Mouse (Mus musculus) intestine, embryonic 14.5 days (tissue): Measurements from ENCODE around the gene Cplx3. TPM values are rescaled to one million over a fixed set of nuclear protein-coding genes. Genes with fewer than 3 reads are reported as not detected.

ENCODE experiments used
- ATAC-seq: fragments of 200-750 bp; cut with Nextera tagmentation; replicated peaks from 2 replicates; pipeline ENCODE4 v1.8.0; 2017; ENCODE audit warnings: low read depth, moderate number of reproducible peaks, moderate TSS enrichment, moderate library complexity; ENCODE audit not compliant: low FRiP score, low TSS enrichment
- DNase-seq: peaks from one replicate; pipeline ENCODE4 v3.0.0-alpha.2; 2018; ENCODE audit warnings: low spot score
- H3K27ac ChIP-seq: fragments of 300-500 bp; sonication (generic); 2 replicates; pipeline ENCODE4 v1.5.1; 2014; ENCODE audit warnings: low read depth, mild to moderate bottlenecking, control low read depth
- H3K27me3 ChIP-seq: fragments of 300-500 bp; sonication (generic); replicated peaks from 2 replicates; pipeline ENCODE4 v1.6.1; 2014; ENCODE audit warnings: low read length, control low read depth; ENCODE audit not compliant: control insufficient read depth, insufficient read depth
- H3K36me3 ChIP-seq: fragments of 300-500 bp; sonication (generic); 2 replicates; pipeline ENCODE4 v1.6.1; 2014; ENCODE audit warnings: low read length, control low read depth; ENCODE audit not compliant: control insufficient read depth, insufficient read depth
- H3K4me1 ChIP-seq: fragments of 300-500 bp; sonication (generic); replicated peaks from 2 replicates; pipeline ENCODE4 v1.6.1; 2014; ENCODE audit warnings: low read length, control low read depth, mixed read lengths; ENCODE audit not compliant: control insufficient read depth, insufficient read depth
- H3K4me2 ChIP-seq: fragments of 300-500 bp; sonication (generic); 2 replicates; pipeline ENCODE4 v1.6.1; 2014; ENCODE audit warnings: low read length
- H3K4me3 ChIP-seq: fragments of 300-500 bp; sonication (generic); 2 replicates; pipeline ENCODE4 v1.5.1; 2014; ENCODE audit warnings: low read depth, low read length, control low read depth, mixed read lengths
- H3K9ac ChIP-seq: fragments of 300-500 bp; sonication (generic); 2 replicates; pipeline ENCODE4 v1.6.1; 2014; ENCODE audit warnings: mild to moderate bottlenecking, low read length
- H3K9me3 ChIP-seq: fragments of 300-500 bp; sonication (generic); 2 replicates; pipeline ENCODE4 v1.6.1; 2016; ENCODE audit warnings: low read length, control low read depth; ENCODE audit not compliant: control insufficient read depth
- WGBS: fragments of 180-500 bp; shearing (Covaris S2); extraction: QIAGEN DNeasy Blood & Tissue Kit; methylation state at CpG from one replicate; pipeline ENCODE4 v1.1.7; 2014; 5-methylcytosine and 5-hydroxymethylcytosine counted together
- polyA plus RNA-seq: library from polyadenylated mRNA; unstranded; fragments of >200 nt; fragmentation: Nextera tagmentation; extraction: Ambion mirVana; gene quantifications from 2 replicates; pipeline ENCODE4 v1.2.1, GENCODE M21; 2014

Gene Cplx3
- polyA plus RNA-seq, 1 experiment from 2014 or later, result not detected

GRCm38 (mm10) chr9:57561711-57562099 lies 44.4 kb downstream of the Cplx3 start:
- H3K4me1 ChIP-seq, result peaks cover 35% of the 10 kb centered on the region
- peak overlapping the region; percentile 77 for H3K4me3 ChIP-seq
- no peak for DNase-seq
- peak overlapping the region; percentile 50 for H3K4me2 ChIP-seq
- 0 out of 2 replicates have a peak overlapping the region, but pooled peaks have one; percentile 47 for H3K27ac ChIP-seq
- H3K27me3 ChIP-seq, result no peaks in the 10 kb centered on the region
- 74% methylated on average over 13 of the region's 13 CpGs for WGBS
- H3K36me3 ChIP-seq, result no peaks in the 10 kb centered on the region
- H3K9me3 ChIP-seq, result no peaks in the 10 kb centered on the region
- ATAC-seq, result no peak
- peak overlapping the region; percentile 61; the same call in 1 of the 2 replicates for H3K9ac ChIP-seq

DNA sequence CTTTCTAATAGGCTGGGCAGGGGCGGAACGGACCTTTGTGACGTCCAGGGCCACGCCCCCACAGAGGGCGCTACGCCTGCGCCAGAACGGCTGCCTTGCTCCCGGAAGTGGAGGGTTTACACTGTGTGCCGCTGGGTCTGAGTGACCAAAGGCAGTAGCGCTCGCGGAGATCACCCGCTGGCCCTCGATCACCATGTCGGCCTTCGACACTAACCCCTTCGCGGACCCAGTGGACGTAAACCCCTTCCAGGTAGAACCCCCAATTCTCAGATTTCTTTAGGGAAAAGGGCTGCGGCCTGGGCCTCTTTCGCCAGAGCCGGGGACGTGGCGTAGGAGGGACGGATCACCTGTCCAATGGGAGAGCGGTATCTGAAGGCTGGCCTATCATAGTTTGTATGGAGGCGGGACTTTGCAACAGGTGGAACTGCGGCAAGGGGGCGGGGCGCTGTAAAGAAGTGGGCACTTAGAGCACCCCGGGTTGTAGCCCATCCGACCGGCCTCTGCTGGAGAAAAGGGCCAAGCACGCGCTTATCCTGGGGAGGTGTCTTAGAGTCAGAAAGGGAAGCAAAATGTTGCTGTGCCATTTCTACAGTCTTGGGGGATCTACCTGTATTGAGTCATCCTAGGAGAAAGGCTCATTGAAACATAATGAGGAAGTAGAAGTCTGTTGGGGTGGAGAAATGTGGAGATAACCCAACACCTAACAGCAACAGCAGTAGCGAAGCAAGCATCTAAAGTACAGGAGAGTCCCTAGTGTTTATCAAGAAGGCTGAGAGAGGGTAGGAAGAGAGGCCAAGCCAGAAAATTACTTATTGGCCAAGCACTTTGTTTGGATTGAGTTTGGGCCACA lies 45.0 kb downstream of the Cplx3 start, which contains the start of gene Scamp2:
TSS of gene Scamp2 (plus strand) at position 83 of the 850 bp plus-strand sequence.
- H3K9me3 ChIP-seq, result no peaks in the 10 kb centered on the region
- ATAC-seq (peak; percentile 99), DNase-seq (peak; percentile 99)
- H3K36me3 ChIP-seq, result no peaks in the 10 kb centered on the region
- no peaks in the 10 kb centered on the region for H3K27me3 ChIP-seq
- H3K4me2 ChIP-seq, result peak within 1 kb of the TSS; percentile 50
- H3K4me3 ChIP-seq, result peak within 1 kb of the TSS; percentile 77
- 1% methylated on average over 37 of the region's 37 CpGs for WGBS
- peaks cover 29% of the 10 kb centered on the region for H3K4me1 ChIP-seq
- H3K9ac ChIP-seq, result peak within 1 kb of the TSS; percentile 61
- H3K27ac ChIP-seq, result peak within 1 kb of the TSS; percentile 74

GRCm38 (mm10) chr9:57560263-57560662 lies 45.8 kb downstream of the Cplx3 start:
- Histone ChIP-seq H3K4me1 (peaks cover 25% of the 10 kb centered on the region), H3K9me3 (no peaks in the 10 kb centered on the region), H3K9ac (peak overlapping the region; percentile 61), H3K27ac (no peak overlapping the region; the same call in 1 of the 2 replicates), H3K4me3 (peak overlapping the region; percentile 77), H3K36me3 (no peaks in the 10 kb centered on the region), H3K27me3 (no peaks in the 10 kb centered on the region), H3K4me2 (peak overlapping the region; percentile 50)
- no peak for DNase-seq
- ATAC-seq, result no peak
- 28% methylated on average over 7 of the region's 7 CpGs for WGBS

GRCm38 (mm10) chr9:57559568-57559967 lies 46.5 kb downstream of the Cplx3 start:
- no peak overlapping the region for H3K4me2 ChIP-seq
- no peak overlapping the region for H3K27ac ChIP-seq
- WGBS, result 71% methylated on average over 2 of the region's 2 CpGs
- no peak for DNase-seq
- no peak overlapping the region for H3K4me3 ChIP-seq
- H3K9ac ChIP-seq, result no peak overlapping the region
- H3K4me1 ChIP-seq, result peaks cover 25% of the 10 kb centered on the region
- H3K27me3 ChIP-seq, result no peaks in the 10 kb centered on the region
- H3K9me3 ChIP-seq, result no peaks in the 10 kb centered on the region
- ATAC-seq, result no peak
- no peaks in the 10 kb centered on the region for H3K36me3 ChIP-seq

DNA sequence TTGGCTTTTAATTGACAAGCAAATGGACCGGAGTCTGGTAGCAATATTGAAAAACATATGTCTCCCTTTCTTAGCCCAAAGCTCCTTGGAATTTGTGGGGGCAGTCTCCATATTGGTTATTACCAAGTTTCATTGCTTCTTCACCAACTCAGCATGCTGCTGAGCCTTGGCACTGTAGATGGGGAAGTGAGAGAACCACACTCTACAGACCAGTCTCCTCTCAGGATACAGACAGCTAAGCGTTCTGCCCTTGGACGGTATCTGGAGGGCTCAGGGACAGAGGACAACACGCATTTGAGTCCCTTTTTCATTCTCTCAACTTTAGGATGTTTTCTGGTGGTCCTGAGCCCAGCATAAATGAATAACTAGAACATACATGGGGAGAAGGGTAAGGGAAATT lies 47.5 kb downstream of the Cplx3 start:
- Histone ChIP-seq H3K4me1 (peaks cover 22% of the 10 kb centered on the region), H3K9ac (no peak overlapping the region), H3K27ac (no peak overlapping the region), H3K36me3 (no peaks in the 10 kb centered on the region), H3K4me3 (no peak overlapping the region), H3K4me2 (no peak overlapping the region), H3K27me3 (no peaks in the 10 kb centered on the region), H3K9me3 (no peaks in the 10 kb centered on the region)
- DNase-seq (no peak), ATAC-seq (no peak)
- WGBS, result 82% methylated on average over 4 of the region's 4 CpGs

DNA sequence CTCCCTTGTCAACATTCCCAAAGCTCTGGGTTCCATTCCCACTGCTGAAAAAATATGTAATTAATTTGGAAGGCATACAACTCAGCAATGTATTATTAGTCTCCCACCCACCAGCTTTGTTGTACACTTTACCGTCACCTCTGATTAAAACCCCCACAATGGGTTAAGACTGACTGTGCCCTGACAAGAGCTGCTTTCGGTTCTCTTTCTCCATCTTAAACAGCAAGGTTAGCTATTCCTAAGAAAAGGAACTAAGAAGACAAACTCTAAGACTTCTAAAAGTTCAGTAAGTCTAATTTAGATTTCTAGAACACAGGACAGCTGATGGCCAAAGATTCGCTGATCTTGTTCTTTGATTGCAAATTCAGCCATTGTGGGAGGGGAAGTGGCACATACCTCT lies 48.9 kb downstream of the Cplx3 start:
- Histone ChIP-seq H3K9me3 (no peaks in the 10 kb centered on the region), H3K27me3 (no peaks in the 10 kb centered on the region), H3K4me1 (peaks cover 13% of the 10 kb centered on the region), H3K27ac (no peak overlapping the region), H3K4me2 (no peak overlapping the region), H3K4me3 (no peak overlapping the region), H3K9ac (no peak overlapping the region), H3K36me3 (no peaks in the 10 kb centered on the region)
- no peak for DNase-seq
- ATAC-seq, result no peak
- WGBS, result 75% methylated on average over 3 of the region's 3 CpGs

- H3K4me2 ChIP-seq, result no peak overlapping the region
- no peaks in the 10 kb centered on the region for H3K9me3 ChIP-seq
- H3K9ac ChIP-seq, result no peak overlapping the region
- H3K36me3 ChIP-seq, result no peaks in the 10 kb centered on the region; the same call in 1 of the 2 replicates
- no peak overlapping the region for H3K27ac ChIP-seq
- no peaks in the 10 kb centered on the region for H3K27me3 ChIP-seq
- H3K4me1 ChIP-seq, result peaks cover 4% of the 10 kb centered on the region; the same call in 1 of the 2 replicates
- H3K4me3 ChIP-seq, result no peak overlapping the region
- WGBS, result 49% methylated on average over 3 of the region's 3 CpGs
- DNase-seq (no peak), ATAC-seq (no peak)
Observed at GRCm38 (mm10) chr9:57554753-57555152, 51.3 kb downstream of the Cplx3 start.

DNA sequence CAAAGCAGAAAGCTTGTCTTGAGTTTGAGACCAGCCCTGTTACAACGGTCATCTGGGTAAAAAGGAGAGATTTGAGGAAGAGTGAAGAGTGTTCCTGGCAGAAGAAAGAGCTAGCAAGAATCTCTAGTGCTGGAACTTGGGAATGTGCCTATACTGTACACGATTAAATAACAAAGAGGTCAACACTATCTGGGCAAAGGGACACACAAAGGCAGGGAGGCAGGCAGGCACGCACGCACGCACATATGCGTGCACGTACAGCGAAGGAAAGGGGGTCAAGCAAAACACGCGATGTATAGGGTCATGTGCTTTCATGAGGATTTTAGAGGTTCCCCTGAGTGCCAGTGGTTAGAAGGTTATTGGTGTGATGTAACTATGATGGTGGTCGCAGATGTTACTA lies 53.0 kb downstream of the Cplx3 start:
- WGBS, result 74% methylated on average over 11 of the region's 11 CpGs
- no peaks in the 10 kb centered on the region for H3K27me3 ChIP-seq
- H3K4me1 ChIP-seq, result peaks cover 4% of the 10 kb centered on the region; the same call in 1 of the 2 replicates
- H3K4me2 ChIP-seq, result 0 out of 2 replicates have a peak overlapping the region, but pooled peaks have one; percentile 83
- H3K9me3 ChIP-seq, result no peaks in the 10 kb centered on the region
- ATAC-seq (no peak), DNase-seq (no peak)
- H3K36me3 ChIP-seq, result peaks cover 14% of the 10 kb centered on the region
- H3K9ac ChIP-seq, result no peak overlapping the region
- 0 out of 2 replicates have a peak overlapping the region, but pooled peaks have one; percentile 67 for H3K4me3 ChIP-seq
- no peak overlapping the region for H3K27ac ChIP-seq
